Mouse (Mus musculus) heart, adult 2 months (tissue): Measurements from ENCODE around the gene Txk.

Source experiments
- CTCF ChIP-seq: fragments of 200-600 bp; IDR thresholded peaks from 2 replicates; pipeline ENCODE4 v1.8.1; 2022; ENCODE audit warnings: antibody characterized with exemption, mild to moderate bottlenecking, moderate library complexity
- POLR2A ChIP-seq: fragments of 200-500 bp; IDR thresholded peaks from 2 replicates; pipeline ENCODE4 v1.6.1; 2011; ENCODE audit warnings: mild to moderate bottlenecking, low read depth, low read length, control low read depth; ENCODE audit not compliant: insufficient read depth

- TF ChIP-seq CTCF (no peak), POLR2A (no peak)
These were observed 62.1 kb downstream of the Txk start for GRCm38 (mm10) chr5:72690516-72690915.
